Mouse (Mus musculus): ENCODE measurements around the gene Hsdl1. TPM values are rescaled to one million over a fixed set of nuclear protein-coding genes. Genes with fewer than 3 reads are reported as not detected.

The Hsdl1 gene
- polyA plus RNA-seq, 1 experiment from 2014 or later, result 31.7 TPM

- WGBS, result 87% methylated on average over 2 of the region's 2 CpGs
- Histone ChIP-seq H3K27ac (no peak overlapping the region), H3K9me3 (no peaks in the 10 kb centered on the region), H3K4me1 (peaks cover 14% of the 10 kb centered on the region), H3K36me3 (peaks cover 15% of the 10 kb centered on the region), H3K9ac (no peak overlapping the region), H3K27me3 (no peaks in the 10 kb centered on the region), H3K4me3 (no peak overlapping the region), H3K4me2 (no peak overlapping the region)
- ATAC-seq (ENCODE audit: insufficient number of reproducible peaks, low FRiP score, low TSS enrichment, low read depth), result no peak
Measured at GRCm38 (mm10) chr8:119606224-119606623, 31.2 kb upstream of the Hsdl1 start.

GRCm38 (mm10) chr8:119604996-119605395 is 30.0 kb upstream of the Hsdl1 start, which contains the start of gene Taf1c:
Taf1c (minus strand) TSS chr8:119605222.
- Histone ChIP-seq H3K4me2 (peak within 1 kb of the TSS; percentile 80), H3K27ac (peak within 1 kb of the TSS; percentile 71), H3K27me3 (no peaks in the 10 kb centered on the region), H3K9me3 (no peaks in the 10 kb centered on the region), H3K36me3 (peaks cover 27% of the 10 kb centered on the region), H3K9ac (peak within 1 kb of the TSS; percentile 79), H3K4me3 (peak within 1 kb of the TSS; percentile 77), H3K4me1 (peaks cover 14% of the 10 kb centered on the region)
- peak; percentile 61; the same call in 1 of the 2 replicates for ATAC-seq (ENCODE audit: insufficient number of reproducible peaks, low FRiP score, low TSS enrichment, low read depth)
- WGBS, result 0% methylated on average over 23 of the region's 23 CpGs

- Histone ChIP-seq H3K4me1 (peaks cover 14% of the 10 kb centered on the region), H3K9me3 (no peaks in the 10 kb centered on the region), H3K9ac (peak overlapping the region; percentile 79), H3K27ac (peak overlapping the region; percentile 71; the same call in 1 of the 2 replicates), H3K36me3 (peaks cover 33% of the 10 kb centered on the region), H3K27me3 (no peaks in the 10 kb centered on the region), H3K4me3 (peak overlapping the region; percentile 77), H3K4me2 (peak overlapping the region; percentile 80)
- no peak for ATAC-seq (ENCODE audit: insufficient number of reproducible peaks, low FRiP score, low TSS enrichment, low read depth)
- WGBS, result 35% methylated on average over 12 of the region's 12 CpGs
Measured at GRCm38 (mm10) chr8:119604398-119604803, 29.4 kb upstream of the Hsdl1 start.

DNA sequence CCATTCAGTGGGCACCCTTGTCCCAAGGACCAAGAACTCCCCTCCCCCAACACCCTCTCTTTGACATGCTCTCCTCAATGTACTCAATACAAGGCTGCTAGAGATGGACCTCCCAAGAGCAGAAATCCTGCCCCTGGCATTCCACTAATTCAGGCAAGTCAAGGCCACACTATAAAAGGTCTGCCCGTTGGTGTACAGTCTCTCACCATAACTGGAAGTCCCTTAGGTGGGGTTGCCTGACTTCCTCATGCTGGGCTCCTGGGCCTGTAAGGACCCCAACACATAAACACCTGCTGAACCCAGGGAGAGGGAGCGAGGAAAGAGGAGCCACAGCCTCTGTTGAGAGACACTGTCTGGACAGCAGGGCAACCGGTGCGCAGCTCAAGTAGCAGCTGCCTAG is 28.8 kb upstream of the Hsdl1 start:
- ATAC-seq (ENCODE audit: insufficient number of reproducible peaks, low FRiP score, low TSS enrichment, low read depth), result no peak
- Histone ChIP-seq H3K9me3 (no peaks in the 10 kb centered on the region), H3K4me2 (peak overlapping the region; percentile 80; the same call in 1 of the 2 replicates), H3K9ac (0 out of 2 replicates have a peak overlapping the region, but pooled peaks have one; percentile 79), H3K27ac (no peak overlapping the region), H3K4me3 (peak overlapping the region; percentile 77), H3K4me1 (peaks cover 14% of the 10 kb centered on the region), H3K27me3 (no peaks in the 10 kb centered on the region), H3K36me3 (peaks cover 39% of the 10 kb centered on the region)
- 80% methylated on average over 4 of the region's 4 CpGs for whole genome bisulfite sequencing

DNA sequence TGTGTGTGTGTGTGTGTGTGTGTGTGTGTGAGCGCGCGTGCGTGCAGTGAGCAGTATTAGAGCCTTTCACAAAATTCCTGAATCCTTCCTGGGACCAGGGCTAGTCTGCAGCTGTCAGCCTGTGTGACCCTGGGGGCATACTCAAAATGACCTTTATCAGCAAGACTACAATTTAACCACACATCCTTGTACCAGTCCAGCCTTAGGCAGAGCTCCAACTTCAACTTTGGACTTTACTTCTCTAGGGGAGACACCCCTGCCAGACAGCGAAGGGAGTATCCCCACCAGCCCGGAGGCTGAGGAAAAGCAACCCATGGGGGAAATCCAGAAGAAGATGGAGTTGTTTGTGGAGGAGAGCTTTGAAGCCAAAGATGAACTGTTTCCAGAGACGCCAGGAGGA is 16.5 kb upstream of the Hsdl1 start:
- no peaks in the 10 kb centered on the region for H3K4me1 ChIP-seq
- no peaks in the 10 kb centered on the region for H3K9me3 ChIP-seq
- peaks cover 4% of the 10 kb centered on the region for H3K36me3 ChIP-seq
- H3K4me2 ChIP-seq, result no peak overlapping the region
- no peak for ATAC-seq (ENCODE audit: insufficient number of reproducible peaks, low FRiP score, low TSS enrichment, low read depth)
- no peak overlapping the region for H3K4me3 ChIP-seq
- H3K9ac ChIP-seq, result no peak overlapping the region
- H3K27me3 ChIP-seq, result no peaks in the 10 kb centered on the region
- no peak overlapping the region for H3K27ac ChIP-seq
- 93% methylated on average over 7 of the region's 7 CpGs for WGBS

GRCm38 (mm10) chr8:119590348-119590747 is 15.4 kb upstream of the Hsdl1 start:
- no peak for ATAC-seq (ENCODE audit: insufficient number of reproducible peaks, low FRiP score, low TSS enrichment, low read depth)

DNA sequence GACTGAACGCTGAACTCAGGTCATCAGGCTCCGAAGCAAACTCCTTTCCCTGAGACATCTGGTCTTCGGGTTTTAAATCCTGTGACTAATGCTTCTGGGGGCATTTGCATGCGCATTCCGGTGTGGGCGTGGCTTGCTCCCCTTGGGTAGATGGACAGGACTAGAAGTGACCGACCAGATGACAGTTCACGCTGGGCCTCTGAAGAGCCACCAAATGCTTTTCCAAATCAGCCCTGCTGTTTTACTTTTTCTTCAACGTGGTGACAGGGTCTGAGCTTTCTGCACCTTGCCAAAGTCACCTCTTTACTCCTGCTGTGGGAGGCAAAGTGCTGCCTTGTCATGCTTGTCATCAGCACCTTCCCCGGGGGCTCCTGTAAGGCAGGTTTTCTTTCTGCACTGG is 13.9 kb upstream of the Hsdl1 start:
- Histone ChIP-seq H3K9ac (no peak overlapping the region), H3K27me3 (no peaks in the 10 kb centered on the region), H3K9me3 (no peaks in the 10 kb centered on the region), H3K36me3 (no peaks in the 10 kb centered on the region), H3K4me3 (no peak overlapping the region), H3K4me1 (peaks cover 5% of the 10 kb centered on the region), H3K27ac (no peak overlapping the region), H3K4me2 (no peak overlapping the region)
- 20% methylated on average over 10 of the region's 10 CpGs for WGBS
- no peak for ATAC-seq (ENCODE audit: insufficient number of reproducible peaks, low FRiP score, low TSS enrichment, low read depth)

More at GRCm38 (mm10) chr8:119590348-119590747, 15.4 kb upstream of the Hsdl1 start:
- 81% methylated on average over 14 of the region's 14 CpGs for WGBS
- peaks cover 5% of the 10 kb centered on the region for H3K4me1 ChIP-seq
- H3K4me3 ChIP-seq, result no peak overlapping the region
- no peaks in the 10 kb centered on the region for H3K36me3 ChIP-seq
- H3K4me2 ChIP-seq, result no peak overlapping the region
- no peaks in the 10 kb centered on the region for H3K9me3 ChIP-seq
- H3K27me3 ChIP-seq, result no peaks in the 10 kb centered on the region
- no peak overlapping the region for H3K9ac ChIP-seq
- H3K27ac ChIP-seq, result no peak overlapping the region

DNA sequence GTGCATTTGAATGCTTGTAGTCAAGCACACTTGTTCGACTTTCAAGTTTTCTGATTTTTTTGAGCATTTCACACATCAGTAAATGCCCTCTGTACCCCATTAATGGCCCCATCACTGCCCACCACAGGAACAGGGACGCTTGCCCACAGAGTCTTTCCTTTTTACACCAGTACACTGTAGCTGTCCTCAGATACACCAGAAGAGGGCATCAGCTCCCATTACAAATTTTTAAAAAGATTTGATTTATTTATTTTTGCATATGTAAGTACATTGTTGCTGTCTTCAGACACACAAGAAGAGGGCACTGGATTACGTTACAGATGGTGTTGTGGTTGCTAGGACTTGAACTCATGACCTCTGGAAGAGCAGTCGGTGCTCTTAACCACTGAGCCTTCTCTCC is 13.3 kb upstream of the Hsdl1 start:
- no peaks in the 10 kb centered on the region for H3K9me3 ChIP-seq
- no peaks in the 10 kb centered on the region for H3K27me3 ChIP-seq
- 61% methylated on average over 4 of the region's 4 CpGs for WGBS
- no peak overlapping the region for H3K9ac ChIP-seq
- H3K4me3 ChIP-seq, result no peak overlapping the region
- H3K4me2 ChIP-seq, result no peak overlapping the region
- H3K27ac ChIP-seq, result no peak overlapping the region
- no peak for ATAC-seq (ENCODE audit: insufficient number of reproducible peaks, low FRiP score, low TSS enrichment, low read depth)
- no peaks in the 10 kb centered on the region for H3K36me3 ChIP-seq
- peaks cover 5% of the 10 kb centered on the region for H3K4me1 ChIP-seq

GRCm38 (mm10) chr8:119585901-119586300 is 10.9 kb upstream of the Hsdl1 start:
- Histone ChIP-seq H3K4me3 (peak overlapping the region; percentile 36), H3K27me3 (no peaks in the 10 kb centered on the region), H3K36me3 (no peaks in the 10 kb centered on the region), H3K4me1 (peaks cover 5% of the 10 kb centered on the region), H3K4me2 (peak overlapping the region; percentile 55), H3K27ac (no peak overlapping the region), H3K9ac (no peak overlapping the region; the same call in 1 of the 2 replicates), H3K9me3 (no peaks in the 10 kb centered on the region)
- 16% methylated on average over 23 of the region's 24 CpGs for WGBS
- ATAC-seq (ENCODE audit: insufficient number of reproducible peaks, low FRiP score, low TSS enrichment, low read depth), result no peak

DNA sequence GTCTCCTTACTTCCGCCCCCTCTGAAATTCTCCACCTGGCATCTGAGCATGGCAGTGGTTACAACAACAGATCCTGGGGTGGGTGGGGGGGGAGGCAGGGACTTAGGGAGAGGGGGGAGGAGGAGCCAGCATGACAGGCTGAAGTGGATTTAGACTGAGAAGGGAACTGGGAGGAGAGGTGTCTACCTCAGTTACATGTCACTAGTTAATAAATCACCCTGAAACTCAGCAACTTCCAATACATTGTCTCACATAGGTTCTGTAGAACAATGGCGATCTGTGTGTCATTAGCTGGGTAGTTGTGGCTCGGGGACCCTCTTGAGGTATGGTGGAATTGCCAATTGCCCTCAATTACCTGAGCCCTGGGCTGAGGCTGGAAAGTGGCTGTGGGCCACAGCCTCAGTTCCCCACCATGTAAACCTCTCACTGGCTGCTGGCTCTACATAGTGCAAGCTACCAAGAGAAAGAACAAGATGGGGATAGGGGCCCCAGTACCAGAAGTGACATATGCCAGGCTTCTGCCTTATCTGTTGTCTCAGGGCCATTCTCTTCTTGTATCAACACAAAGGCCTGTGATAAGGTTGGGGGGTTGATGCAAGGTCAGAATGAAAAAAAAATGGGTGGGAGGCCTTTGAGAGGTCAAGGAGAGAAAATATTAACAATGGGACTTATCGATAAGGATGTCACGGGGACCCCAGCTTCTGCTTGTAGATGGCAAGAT is 5.6 kb upstream of the Hsdl1 start:
- 83% methylated on average over 5 of the region's 5 CpGs for WGBS
- Histone ChIP-seq H3K36me3 (no peaks in the 10 kb centered on the region), H3K27me3 (peaks cover 32% of the 10 kb centered on the region), H3K9ac (no peak overlapping the region), H3K4me1 (peaks cover under 1% of the 10 kb centered on the region; the same call in 1 of the 2 replicates), H3K27ac (no peak overlapping the region), H3K9me3 (no peaks in the 10 kb centered on the region), H3K4me3 (no peak overlapping the region), H3K4me2 (no peak overlapping the region)
- no peak for ATAC-seq (ENCODE audit: insufficient number of reproducible peaks, low FRiP score, low TSS enrichment, low read depth)

DNA sequence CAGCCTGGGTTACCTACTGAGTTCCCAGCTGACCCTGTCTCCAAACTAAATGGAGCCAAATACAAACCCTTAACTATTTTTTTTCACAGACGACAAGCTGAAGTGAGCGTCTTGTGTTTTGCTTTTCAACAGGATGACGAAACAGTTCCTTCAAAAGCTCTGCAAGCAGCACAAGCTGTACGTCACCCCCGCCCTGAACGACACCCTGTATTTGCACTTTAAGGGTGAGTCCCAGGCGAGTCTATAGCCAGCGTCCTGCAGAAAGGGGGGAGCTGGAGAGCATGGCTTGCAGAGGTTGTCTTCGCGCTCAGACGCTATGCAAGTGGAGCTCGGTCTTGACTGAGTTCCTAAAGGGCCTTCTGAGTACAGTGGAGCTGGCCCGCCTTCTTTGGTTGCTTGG is 4.1 kb upstream of the Hsdl1 start:
- H3K36me3 ChIP-seq, result no peaks in the 10 kb centered on the region
- no peak overlapping the region for H3K27ac ChIP-seq
- no peak overlapping the region for H3K4me2 ChIP-seq
- no peak overlapping the region for H3K9ac ChIP-seq
- ATAC-seq (ENCODE audit: insufficient number of reproducible peaks, low FRiP score, low TSS enrichment, low read depth), result no peak
- peaks cover 11% of the 10 kb centered on the region for H3K4me1 ChIP-seq
- H3K4me3 ChIP-seq, result no peak overlapping the region
- no peaks in the 10 kb centered on the region for H3K9me3 ChIP-seq
- 38% methylated on average over 13 of the region's 13 CpGs for WGBS
- peaks cover 32% of the 10 kb centered on the region for H3K27me3 ChIP-seq

DNA sequence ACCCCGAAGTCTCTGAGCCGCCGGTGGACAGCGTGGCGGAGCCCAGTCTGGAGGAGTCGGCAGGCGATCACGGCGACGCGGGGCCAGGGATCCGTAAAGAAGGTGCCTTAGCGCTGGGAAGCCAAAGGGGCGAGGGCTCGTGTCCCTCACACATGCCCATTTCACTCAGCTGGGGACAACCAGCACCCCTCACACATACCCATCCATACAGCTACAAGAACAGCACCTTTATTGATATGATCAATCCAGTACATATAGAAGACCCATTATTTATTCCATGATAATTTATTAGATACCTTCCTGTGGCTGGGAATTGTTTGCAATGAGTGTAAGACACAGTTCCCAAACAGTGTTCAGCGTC is 363 bp upstream of the Hsdl1 start:
- Histone ChIP-seq H3K9ac (peak overlapping the region; percentile 43; the same call in 1 of the 2 replicates), H3K27me3 (peaks cover 32% of the 10 kb centered on the region), H3K4me3 (peak overlapping the region; percentile 77), H3K27ac (no peak overlapping the region), H3K4me1 (peaks cover 16% of the 10 kb centered on the region), H3K36me3 (no peaks in the 10 kb centered on the region), H3K9me3 (no peaks in the 10 kb centered on the region), H3K4me2 (peak overlapping the region; percentile 97)
- 2% methylated on average over 16 of the region's 16 CpGs for WGBS
- ATAC-seq (ENCODE audit: insufficient number of reproducible peaks, low FRiP score, low TSS enrichment, low read depth), result no peak

Data from limb, embryonic 15.5 days (tissue).